Mouse (Mus musculus) hindbrain, postnatal 0 days (tissue): ENCODE measurements around the gene Sirpa. TPM values are rescaled to one million over a fixed set of nuclear protein-coding genes. Genes with fewer than 3 reads are reported as not detected.

ENCODE experiments used
- ATAC-seq: fragments of 200-750 bp; cut with Nextera tagmentation; 2 replicates; pipeline ENCODE4 v1.8.0; 2017; ENCODE audit warnings: mild to moderate bottlenecking, moderate TSS enrichment, moderate library complexity
- DNase-seq: peaks from one replicate; pipeline ENCODE4 v3.0.0-alpha.2; 2015; ENCODE audit warnings: low spot score
- H3K27ac ChIP-seq: fragments of 300-500 bp; sonication (generic); 2 replicates; pipeline ENCODE4 v1.5.1; 2014; ENCODE audit warnings: mild to moderate bottlenecking
- H3K27me3 ChIP-seq: fragments of 300-500 bp; sonication (generic); 2 replicates; pipeline ENCODE4 v1.6.1; 2014; ENCODE audit warnings: low read length, mixed read lengths; ENCODE audit not compliant: insufficient read depth
- H3K36me3 ChIP-seq: fragments of 300-500 bp; sonication (generic); 2 replicates; pipeline ENCODE4 v1.6.1; 2014; ENCODE audit warnings: low read length, mixed read lengths; ENCODE audit not compliant: insufficient read depth
- H3K4me1 ChIP-seq: fragments of 300-500 bp; sonication (generic); 2 replicates; pipeline ENCODE4 v1.6.1; 2014; ENCODE audit warnings: antibody characterized with exemption, low read length, mixed read lengths; ENCODE audit not compliant: insufficient read depth
- H3K4me2 ChIP-seq: fragments of 300-500 bp; sonication (generic); 2 replicates; pipeline ENCODE4 v1.6.1; 2014; ENCODE audit warnings: low read depth, mild to moderate bottlenecking, low read length, moderate library complexity, mixed read lengths
- H3K4me3 ChIP-seq: fragments of 300-500 bp; sonication (generic); 2 replicates; pipeline ENCODE4 v1.5.1; 2014; ENCODE audit warnings: low read length
- H3K9ac ChIP-seq: fragments of 300-500 bp; sonication (generic); replicated peaks from 2 replicates; pipeline ENCODE4 v1.6.1; 2014; ENCODE audit warnings: mild to moderate bottlenecking, low read length, moderate library complexity, mixed read lengths
- H3K9me3 ChIP-seq: fragments of 300-500 bp; sonication (generic); 2 replicates; pipeline ENCODE4 v1.6.1; 2016; ENCODE audit warnings: low read length, mixed read lengths
- CTCF ChIP-seq: IDR thresholded peaks from 2 replicates; pipeline ENCODE4 v1.5.1; 2016; ENCODE audit warnings: antibody characterized with exemption, control low read depth, low read depth
- WGBS: fragments of 180-500 bp; shearing (Covaris S2); extraction: QIAGEN DNeasy Blood & Tissue Kit; methylation state at CpG from one replicate; pipeline ENCODE4 v1.1.7; 2014; 5-methylcytosine and 5-hydroxymethylcytosine counted together
- polyA plus RNA-seq: library from polyadenylated mRNA; unstranded; fragments of >200 nt; fragmentation: Nextera tagmentation; extraction: Ambion mirVana; gene quantifications from 2 replicates; pipeline ENCODE4 v1.2.1, GENCODE M21; 2015
- total RNA-seq: library from RNA; depleted of rRNA; stranded (reverse); fragments of >200 nt; gene quantifications from 2 replicates; pipeline ENCODE4 v1.2.3, GENCODE M21; 2014

Sirpa gene
- total and polyA plus RNA-seq, 2 experiments from 2014 or later, result 35.8 to 87.7 TPM

DNA sequence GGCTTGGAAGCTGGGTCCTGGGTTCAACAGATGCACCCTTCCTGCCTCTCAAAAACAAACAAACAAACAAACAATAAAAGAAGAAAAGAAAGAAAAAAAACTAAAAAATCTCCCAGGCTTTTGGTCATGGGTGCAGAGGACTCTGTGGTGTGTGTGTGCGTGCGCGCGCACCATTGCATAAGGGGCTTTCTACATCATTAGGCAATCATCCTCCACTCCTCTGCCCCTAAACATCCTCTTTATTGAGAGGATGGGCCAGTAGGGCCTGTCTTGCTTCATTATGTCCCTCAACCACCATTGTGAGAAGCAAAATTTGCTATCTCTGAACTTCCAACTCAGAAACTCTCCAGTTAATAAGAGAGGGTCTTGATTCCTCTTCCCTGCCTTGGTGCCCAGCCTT is 738 bp upstream of the Sirpa start:
- H3K4me1 ChIP-seq, result peaks cover 7% of the 10 kb centered on the region
- H3K36me3 ChIP-seq, result no peaks in the 10 kb centered on the region
- no peaks in the 10 kb centered on the region for H3K9me3 ChIP-seq
- peak overlapping the region; percentile 71 for H3K4me2 ChIP-seq
- no peaks in the 10 kb centered on the region for H3K27me3 ChIP-seq
- H3K27ac ChIP-seq, result 0 out of 2 replicates have a peak overlapping the region, but pooled peaks have one; percentile 84
- WGBS, result 55% methylated on average over 4 of the region's 4 CpGs
- H3K4me3 ChIP-seq, result no peak overlapping the region; the same call in 1 of the 2 replicates
- no peak for TF ChIP-seq CTCF
- ATAC-seq (no peak), DNase-seq (no peak)
- peak overlapping the region; percentile 86; the same call in 1 of the 2 replicates for H3K9ac ChIP-seq

DNA sequence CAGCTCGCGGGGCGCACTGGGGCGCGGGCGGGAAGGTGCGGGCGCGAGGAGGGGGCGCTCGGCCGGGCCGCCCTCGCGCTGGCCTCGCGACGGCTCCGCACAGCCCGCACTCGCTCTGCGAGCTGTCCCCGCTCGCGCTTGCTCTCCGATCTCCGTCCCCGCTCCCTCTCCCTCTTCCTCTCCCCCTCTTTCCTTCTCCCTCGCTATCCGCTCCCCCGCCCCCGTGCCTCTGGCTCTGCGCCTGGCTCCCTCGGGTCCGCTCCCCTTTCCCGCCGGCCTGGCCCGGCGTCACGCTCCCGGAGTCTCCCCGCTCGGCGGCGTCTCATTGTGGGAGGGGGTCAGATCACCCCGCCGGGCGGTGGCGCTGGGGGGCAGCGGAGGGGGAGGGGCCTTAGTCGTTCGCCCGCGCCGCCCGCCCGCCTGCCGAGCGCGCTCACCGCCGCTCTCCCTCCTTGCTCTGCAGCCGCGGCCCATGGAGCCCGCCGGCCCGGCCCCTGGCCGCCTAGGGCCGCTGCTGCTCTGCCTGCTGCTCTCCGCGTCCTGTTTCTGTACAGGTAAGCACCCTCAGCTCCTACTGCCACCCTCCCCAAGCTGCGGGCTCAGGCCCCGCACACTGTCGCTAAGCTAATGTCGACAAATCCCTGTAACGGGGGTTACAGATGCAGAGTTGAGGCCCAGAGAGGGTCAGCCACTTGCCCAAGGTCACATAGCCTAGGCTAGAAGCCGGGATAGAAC is 673 bp downstream of the Sirpa start:
- peak; percentile 84 for DNase-seq
- ATAC-seq, result peak; percentile 86
- peak overlapping the region; percentile 71 for H3K4me2 ChIP-seq
- no peaks in the 10 kb centered on the region for H3K36me3 ChIP-seq
- peak overlapping the region; percentile 86 for H3K9ac ChIP-seq
- peaks cover 7% of the 10 kb centered on the region for H3K4me1 ChIP-seq
- peak overlapping the region; percentile 84 for H3K27ac ChIP-seq
- 2% methylated on average over 56 of the region's 77 CpGs for WGBS
- no peaks in the 10 kb centered on the region for H3K9me3 ChIP-seq
- no peaks in the 10 kb centered on the region for H3K27me3 ChIP-seq
- peak overlapping the region; percentile 78 for H3K4me3 ChIP-seq
- no peak for TF ChIP-seq CTCF

GRCm38 (mm10) chr2:129593876-129594421 is 1.3 kb downstream of the Sirpa start:
- Histone ChIP-seq H3K9ac (peak overlapping the region; percentile 86), H3K4me2 (peak overlapping the region; percentile 71), H3K27me3 (no peaks in the 10 kb centered on the region), H3K4me3 (peak overlapping the region; percentile 78), H3K9me3 (no peaks in the 10 kb centered on the region), H3K27ac (peak overlapping the region; percentile 84), H3K4me1 (peaks cover 7% of the 10 kb centered on the region), H3K36me3 (no peaks in the 10 kb centered on the region)
- WGBS, result 4% methylated on average over 13 of the region's 13 CpGs
- TF ChIP-seq CTCF, result peak; percentile 33
- DNase-seq (peak; percentile 38), ATAC-seq (peak; percentile 33)

DNA sequence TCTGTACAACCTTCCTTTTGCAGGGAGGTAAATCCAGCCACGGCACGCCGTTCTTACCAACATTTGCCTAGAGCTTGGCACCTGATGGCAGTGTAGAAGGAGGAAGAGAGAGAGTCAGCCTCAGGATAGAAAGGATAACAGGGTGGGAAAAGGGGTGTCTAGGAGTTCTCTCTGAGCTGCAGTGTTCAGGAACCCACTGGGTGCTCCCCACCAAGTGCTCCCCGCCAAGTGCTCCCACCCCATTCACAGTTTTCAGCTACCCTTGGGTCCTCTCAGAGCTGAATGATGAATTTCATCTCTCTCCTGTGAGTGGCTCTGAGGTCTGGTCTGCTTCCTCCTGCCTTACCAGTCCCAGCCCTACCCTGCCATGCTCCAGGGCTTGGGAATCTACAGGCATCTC is 1.9 kb downstream of the Sirpa start:
- no peaks in the 10 kb centered on the region for H3K9me3 ChIP-seq
- H3K4me1 ChIP-seq, result peaks cover 7% of the 10 kb centered on the region
- no peaks in the 10 kb centered on the region for H3K36me3 ChIP-seq
- H3K27ac ChIP-seq, result no peak overlapping the region
- TF ChIP-seq CTCF, result no peak
- 70% methylated on average over 4 of the region's 4 CpGs for WGBS
- H3K4me3 ChIP-seq, result peak overlapping the region; percentile 78
- H3K27me3 ChIP-seq, result no peaks in the 10 kb centered on the region
- H3K4me2 ChIP-seq, result peak overlapping the region; percentile 71
- peak overlapping the region; percentile 86 for H3K9ac ChIP-seq
- DNase-seq (no peak), ATAC-seq (no peak)

DNA sequence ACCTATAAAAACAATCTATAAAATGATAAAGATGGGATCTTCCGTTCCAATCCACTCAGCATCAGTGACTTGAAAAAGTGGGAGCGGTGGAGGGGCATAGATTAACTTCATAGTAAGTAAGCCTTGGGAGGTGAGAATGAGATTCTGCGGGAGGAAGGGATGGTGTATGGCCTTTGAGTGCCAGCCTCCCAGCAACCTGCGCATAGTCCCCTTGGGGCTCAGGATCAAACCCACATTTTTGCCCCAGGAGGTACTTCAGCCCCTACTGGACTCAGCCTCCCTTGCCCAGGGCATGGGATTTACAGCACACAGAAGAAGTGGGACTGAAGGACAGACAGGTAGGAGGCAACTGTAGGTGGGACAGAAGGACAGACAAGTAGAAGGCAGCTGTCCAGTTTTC is 2.6 kb downstream of the Sirpa start:
- peaks cover 11% of the 10 kb centered on the region for H3K4me1 ChIP-seq
- no peak overlapping the region for H3K27ac ChIP-seq
- H3K27me3 ChIP-seq, result no peaks in the 10 kb centered on the region
- no peaks in the 10 kb centered on the region for H3K9me3 ChIP-seq
- peak overlapping the region; percentile 10; the same call in 1 of the 2 replicates for H3K4me3 ChIP-seq
- ATAC-seq (no peak), DNase-seq (no peak)
- H3K4me2 ChIP-seq, result peak overlapping the region; percentile 71
- TF ChIP-seq CTCF, result no peak
- no peak overlapping the region for H3K9ac ChIP-seq
- no peaks in the 10 kb centered on the region for H3K36me3 ChIP-seq
- WGBS, result 76% methylated on average over 4 of the region's 4 CpGs

GRCm38 (mm10) chr2:129595661-129596209 is 3.1 kb downstream of the Sirpa start:
- no peak overlapping the region for H3K4me3 ChIP-seq
- no peak for TF ChIP-seq CTCF
- H3K27ac ChIP-seq, result 0 out of 2 replicates have a peak overlapping the region, but pooled peaks have one; percentile 20
- no peaks in the 10 kb centered on the region for H3K9me3 ChIP-seq
- ATAC-seq (no peak), DNase-seq (no peak)
- no peaks in the 10 kb centered on the region for H3K36me3 ChIP-seq
- H3K4me2 ChIP-seq, result peak overlapping the region; percentile 71
- no peaks in the 10 kb centered on the region for H3K27me3 ChIP-seq
- H3K4me1 ChIP-seq, result peaks cover 11% of the 10 kb centered on the region
- H3K9ac ChIP-seq, result no peak overlapping the region
- WGBS, result 58% methylated on average over 7 of the region's 7 CpGs
